Mouse (Mus musculus) megakaryocyte, embryonic 14.5 days (primary cell): ENCODE data around the gene Evl. TPM values are rescaled to one million over a fixed set of nuclear protein-coding genes. Genes with fewer than 3 reads are reported as not detected.

Source experiments
- H3K27me3 ChIP-seq: replicated peaks from 2 replicates; pipeline ENCODE3; 2012; ENCODE audit warnings: inconsistent platforms
- H3K36me3 ChIP-seq: replicated peaks from 2 replicates; pipeline ENCODE3; 2012; ENCODE audit warnings: low read length, inconsistent platforms, mixed read lengths
- H3K4me1 ChIP-seq: 2 replicates; pipeline ENCODE4 v1.6.1; 2012; ENCODE audit warnings: inconsistent platforms
- H3K4me3 ChIP-seq: replicated peaks from 2 replicates; pipeline ENCODE3; 2012; ENCODE audit warnings: moderate library complexity, mild to moderate bottlenecking, inconsistent platforms
- H3K9me3 ChIP-seq: 2 replicates; pipeline ENCODE4 v1.6.1; 2012; ENCODE audit warnings: inconsistent platforms
- FLI1 ChIP-seq: IDR thresholded peaks from 2 replicates; pipeline ENCODE4 v1.6.1; 2012; ENCODE audit warnings: low read length, inconsistent platforms, mixed read lengths
- GATA1 ChIP-seq: IDR thresholded peaks from 3 replicates; pipeline ENCODE4 v1.6.1; 2012; ENCODE audit warnings: mixed read lengths, low read length, inconsistent platforms, borderline replicate concordance
- polyA plus RNA-seq: library from polyadenylated mRNA; stranded (reverse); fragments of >175 nt; gene quantifications from 2 replicates; pipeline ENCODE4 v1.2.3, GENCODE M21; 2012; ENCODE audit warnings: low replicate concordance; ENCODE audit not compliant: insufficient read depth

Gene Evl
- polyA plus RNA-seq, 1 experiment, result 77.2 TPM

DNA sequence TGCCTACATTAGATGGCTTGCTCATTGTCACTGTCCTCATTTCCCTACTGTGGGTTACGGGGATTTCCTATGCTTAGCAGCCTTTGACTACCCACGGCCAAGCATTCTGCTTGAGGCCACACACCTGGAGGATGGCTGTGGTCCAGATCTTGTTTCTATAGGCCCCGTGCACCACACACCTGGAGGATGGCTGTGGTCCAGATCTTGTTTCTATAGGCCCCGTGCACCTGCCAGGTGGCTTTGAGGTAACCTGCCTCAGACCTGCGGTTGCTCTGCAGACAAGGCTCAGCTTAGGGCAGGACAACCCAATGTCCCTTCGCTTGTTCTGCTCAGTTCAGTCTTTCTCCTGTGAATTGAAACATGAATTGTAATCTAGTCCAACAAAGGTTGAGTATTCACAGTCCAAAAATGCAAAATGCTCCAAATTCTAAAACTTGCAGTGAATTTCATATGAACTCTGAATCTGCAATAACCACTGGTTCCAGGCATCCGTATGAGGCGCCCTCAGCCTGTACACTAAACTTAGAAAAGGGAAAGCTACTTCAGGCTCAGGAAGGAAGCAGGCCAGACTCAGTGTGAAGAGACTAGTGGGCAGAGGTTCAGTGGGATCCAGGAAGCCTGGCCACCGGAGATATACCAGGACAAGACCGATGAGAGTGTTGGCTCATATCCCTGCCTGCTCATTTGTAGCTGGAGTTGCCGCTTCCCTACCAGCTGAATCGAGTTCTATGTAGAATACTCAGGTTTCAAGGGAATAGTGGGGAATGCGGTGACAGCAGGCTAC is 127.9 kb downstream of the Evl start:
- Histone ChIP-seq H3K27me3 (peaks cover 43% of the 10 kb centered on the region), H3K36me3 (peaks cover 17% of the 10 kb centered on the region), H3K4me1 (peaks cover 48% of the 10 kb centered on the region), H3K4me3 (no peak overlapping the region), H3K9me3 (no peaks in the 10 kb centered on the region)
- TF ChIP-seq GATA1, result no peak

DNA sequence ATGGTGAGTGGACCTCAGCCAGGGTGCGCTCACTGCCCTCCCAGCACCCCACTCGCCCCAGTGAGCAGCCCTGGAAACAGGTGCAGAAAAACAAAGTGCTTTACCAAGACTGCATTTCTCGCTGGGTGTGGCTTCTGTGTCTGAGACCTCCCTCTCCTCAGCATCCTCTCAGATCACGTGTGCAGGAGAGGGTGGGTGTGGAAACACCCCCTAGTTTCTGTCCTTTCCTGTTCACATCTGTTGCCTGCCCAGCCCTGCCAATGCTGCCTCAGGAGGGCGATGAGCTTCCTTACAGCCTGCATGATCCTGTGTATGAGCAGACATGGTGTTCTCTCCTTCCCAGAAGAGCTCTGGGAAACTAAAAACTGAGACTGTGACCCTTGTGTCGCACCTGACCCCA is 131.9 kb downstream of the Evl start:
- peaks cover 69% of the 10 kb centered on the region for H3K27me3 ChIP-seq
- H3K4me3 ChIP-seq, result no peak overlapping the region
- peaks cover 4% of the 10 kb centered on the region for H3K36me3 ChIP-seq
- TF ChIP-seq GATA1, result no peak
- TF ChIP-seq FLI1, result no peak
- H3K9me3 ChIP-seq, result no peaks in the 10 kb centered on the region
- H3K4me1 ChIP-seq, result peaks cover 41% of the 10 kb centered on the region

DNA sequence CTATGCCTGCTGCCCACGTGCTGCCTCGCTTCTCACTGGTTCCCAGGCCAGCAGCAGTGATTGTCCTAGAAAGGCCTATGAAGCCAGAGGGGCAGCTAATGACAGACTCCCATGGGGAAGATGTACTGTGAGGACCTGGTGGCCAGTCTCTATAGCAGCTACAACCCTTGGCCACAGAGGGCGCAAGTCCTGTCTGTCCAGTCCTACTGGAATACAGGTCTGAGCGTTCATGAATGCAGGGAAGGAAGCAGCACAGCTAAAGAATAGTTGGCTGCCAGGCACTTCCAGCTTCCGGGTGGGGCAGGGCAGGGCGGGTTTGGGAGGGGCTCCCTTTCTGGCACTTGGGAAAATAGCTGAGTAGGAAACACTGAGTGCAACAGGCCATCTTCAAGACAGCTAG is 132.4 kb downstream of the Evl start:
- no peaks in the 10 kb centered on the region for H3K9me3 ChIP-seq
- peaks cover 73% of the 10 kb centered on the region for H3K27me3 ChIP-seq
- peaks cover 36% of the 10 kb centered on the region for H3K4me1 ChIP-seq
- peaks cover 2% of the 10 kb centered on the region for H3K36me3 ChIP-seq
- TF ChIP-seq FLI1, result no peak
- no peak for TF ChIP-seq GATA1
- no peak overlapping the region for H3K4me3 ChIP-seq

DNA sequence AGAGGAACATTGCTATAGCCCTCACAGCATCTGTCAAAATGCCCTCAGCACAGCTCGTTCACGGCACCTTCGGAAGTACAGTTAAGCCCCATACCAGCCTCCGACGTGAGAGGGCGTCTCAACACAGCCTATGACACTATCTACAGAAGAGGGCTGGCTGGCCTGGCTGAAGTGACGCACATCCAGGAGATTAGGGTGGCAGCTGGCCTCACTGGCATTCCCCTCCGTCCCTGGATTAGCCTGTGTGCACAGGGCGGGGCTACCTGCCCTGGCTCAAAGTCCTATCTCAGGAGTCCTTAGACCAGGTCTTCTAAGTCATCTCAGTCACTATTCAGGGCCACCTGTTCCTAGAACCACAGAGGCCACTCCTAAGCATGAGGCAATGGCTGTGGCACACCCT is 134.6 kb downstream of the Evl start:
- TF ChIP-seq FLI1, result no peak
- no peak for TF ChIP-seq GATA1
- H3K4me1 ChIP-seq, result peaks cover 23% of the 10 kb centered on the region; the same call in 1 of the 2 replicates
- H3K9me3 ChIP-seq, result no peaks in the 10 kb centered on the region
- peaks cover 84% of the 10 kb centered on the region for H3K27me3 ChIP-seq
- peak overlapping the region; percentile 4 for H3K4me3 ChIP-seq
- H3K36me3 ChIP-seq, result peaks cover 2% of the 10 kb centered on the region

DNA sequence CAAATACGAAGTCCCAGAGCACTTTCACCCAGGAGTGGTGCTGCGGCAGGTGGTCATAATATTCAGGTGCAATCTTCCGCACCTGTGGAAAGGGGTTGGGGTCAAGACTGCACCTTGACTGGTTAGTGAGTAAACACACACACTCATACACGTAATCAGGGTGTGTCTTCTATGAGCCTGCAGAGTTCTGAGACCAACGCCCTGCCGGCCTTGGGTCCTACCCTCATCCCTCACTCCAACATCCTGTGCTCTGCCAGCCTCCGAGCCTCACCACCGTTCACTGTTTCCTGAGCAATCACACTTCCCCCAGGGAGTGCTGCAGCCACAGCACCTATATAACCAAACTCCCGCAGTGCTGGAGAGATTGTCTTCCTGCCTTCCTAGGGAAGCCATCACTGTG is 136.0 kb downstream of the Evl start:
- peaks cover 15% of the 10 kb centered on the region; the same call in 1 of the 2 replicates for H3K4me1 ChIP-seq
- H3K9me3 ChIP-seq, result no peaks in the 10 kb centered on the region
- TF ChIP-seq FLI1 (no peak), GATA1 (no peak)

DNA sequence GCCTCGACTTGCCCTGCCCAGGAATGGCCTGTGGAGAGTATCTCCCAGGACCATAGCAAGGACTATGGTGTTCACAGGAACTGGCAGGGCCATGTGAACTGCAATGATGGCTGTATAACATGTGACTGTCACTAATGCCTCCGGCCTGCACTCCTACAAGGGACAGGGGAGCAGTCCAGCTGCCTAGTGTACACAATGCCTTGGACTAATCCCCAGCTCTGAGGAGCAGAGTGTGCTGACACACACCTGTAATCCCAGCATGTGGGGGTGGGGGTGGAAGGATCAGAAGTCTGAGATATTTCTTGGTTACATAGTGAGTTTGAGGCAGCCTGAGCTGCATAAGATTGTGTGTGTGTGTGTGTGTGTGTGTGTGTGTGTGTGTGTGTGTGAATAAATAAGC is 139.1 kb downstream of the Evl start:
- H3K36me3 ChIP-seq, result no peaks in the 10 kb centered on the region
- peak overlapping the region; percentile 55 for H3K4me3 ChIP-seq
- peaks cover 3% of the 10 kb centered on the region; the same call in 1 of the 2 replicates for H3K4me1 ChIP-seq
- H3K27me3 ChIP-seq, result peaks cover 89% of the 10 kb centered on the region
- TF ChIP-seq GATA1 (no peak), FLI1 (no peak)
- H3K9me3 ChIP-seq, result no peaks in the 10 kb centered on the region

More for the DNA sequence above, 136.0 kb downstream of the Evl start:
- H3K27me3 ChIP-seq, result peaks cover 90% of the 10 kb centered on the region
- H3K36me3 ChIP-seq, result peaks cover 2% of the 10 kb centered on the region
- H3K4me3 ChIP-seq, result no peak overlapping the region

DNA sequence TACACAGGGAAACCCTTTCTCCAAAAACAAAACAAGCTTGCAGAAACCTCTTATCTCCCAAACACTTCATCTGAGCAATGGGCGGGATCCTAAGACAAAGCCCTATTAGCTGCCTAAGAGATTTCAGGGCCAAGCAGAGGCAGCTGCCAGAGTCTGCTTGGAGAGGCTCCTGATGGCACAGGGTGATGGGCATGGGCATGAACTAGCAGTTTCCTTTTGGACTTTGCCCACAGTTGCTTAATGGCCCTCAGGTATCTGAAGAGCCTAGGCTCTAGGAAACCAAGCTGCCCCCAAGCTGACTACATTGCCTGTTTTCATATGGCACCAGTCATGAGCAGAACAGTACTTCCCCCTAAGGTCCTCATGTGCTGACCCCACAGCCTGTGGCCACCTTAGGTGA is 139.7 kb downstream of the Evl start:
- Histone ChIP-seq H3K4me3 (no peak overlapping the region), H3K4me1 (peaks cover 8% of the 10 kb centered on the region; the same call in 1 of the 2 replicates), H3K36me3 (no peaks in the 10 kb centered on the region), H3K27me3 (peaks cover 89% of the 10 kb centered on the region), H3K9me3 (no peaks in the 10 kb centered on the region)
- no peak for TF ChIP-seq GATA1
- TF ChIP-seq FLI1, result no peak

DNA sequence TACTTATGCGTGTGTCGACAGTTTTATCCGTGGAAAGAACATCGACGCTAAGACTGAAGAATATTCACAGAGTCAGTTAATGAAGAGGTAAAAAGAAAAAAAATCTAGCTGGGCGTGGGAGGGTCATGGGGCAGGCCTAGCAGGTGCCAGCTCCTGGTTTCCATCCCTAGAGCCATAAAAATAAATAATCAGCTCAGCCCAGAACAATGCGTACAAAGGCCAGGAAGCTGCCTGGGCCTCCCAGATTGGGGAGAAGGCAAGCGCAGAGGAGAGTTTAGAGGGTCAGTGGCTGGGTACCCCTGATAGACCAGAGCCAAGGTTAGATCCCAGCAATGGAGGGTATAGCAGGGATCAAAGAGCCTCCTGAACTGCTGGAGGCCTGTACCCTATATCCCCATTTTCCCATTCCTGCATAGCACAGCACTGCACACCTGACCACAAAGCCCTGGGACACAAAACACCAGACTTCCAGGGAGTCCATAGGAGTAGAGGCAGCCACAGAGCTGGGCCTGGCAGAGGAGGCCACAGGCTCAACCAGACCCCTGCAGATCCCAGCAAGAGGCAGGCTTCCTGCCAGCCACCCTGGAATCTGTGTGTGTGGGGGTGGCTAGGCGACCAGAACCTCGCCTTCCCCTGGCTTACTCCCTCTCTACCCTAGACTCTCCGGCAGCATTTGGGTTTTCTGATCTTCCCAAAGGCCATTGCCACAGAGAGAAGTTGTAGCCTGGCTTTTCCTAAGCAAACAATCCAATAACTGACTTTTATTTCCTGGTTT is 144.4 kb downstream of the Evl start:
- H3K9me3 ChIP-seq, result no peaks in the 10 kb centered on the region
- H3K27me3 ChIP-seq, result peaks cover 85% of the 10 kb centered on the region
- H3K4me1 ChIP-seq, result peaks cover 30% of the 10 kb centered on the region
- H3K36me3 ChIP-seq, result no peaks in the 10 kb centered on the region
- no peak overlapping the region for H3K4me3 ChIP-seq
- no peak for TF ChIP-seq FLI1
- no peak for TF ChIP-seq GATA1

DNA sequence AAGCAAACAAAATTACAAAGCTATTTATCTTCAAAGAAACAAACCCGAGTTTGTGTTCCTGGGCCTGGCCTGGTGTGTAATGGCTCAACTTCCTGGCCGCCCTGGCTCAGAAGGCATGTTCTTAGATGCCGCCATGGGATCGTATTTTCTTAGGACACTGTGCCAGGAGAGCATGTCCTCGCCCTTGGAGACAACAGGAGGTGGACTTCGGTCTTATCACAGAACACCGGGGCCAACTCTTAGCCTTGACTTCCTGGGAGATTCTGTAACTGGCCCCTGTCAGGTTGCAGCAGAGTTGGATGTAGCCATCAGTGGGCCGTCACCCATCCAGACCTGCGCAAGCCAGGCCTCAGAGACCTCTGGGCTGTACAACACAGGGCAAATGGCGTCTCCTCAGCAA is 145.1 kb downstream of the Evl start:
- TF ChIP-seq GATA1 (no peak), FLI1 (no peak)
- H3K9me3 ChIP-seq, result no peaks in the 10 kb centered on the region
- H3K4me1 ChIP-seq, result peaks cover 30% of the 10 kb centered on the region
- H3K4me3 ChIP-seq, result no peak overlapping the region
- H3K27me3 ChIP-seq, result peaks cover 87% of the 10 kb centered on the region
- no peaks in the 10 kb centered on the region for H3K36me3 ChIP-seq

DNA sequence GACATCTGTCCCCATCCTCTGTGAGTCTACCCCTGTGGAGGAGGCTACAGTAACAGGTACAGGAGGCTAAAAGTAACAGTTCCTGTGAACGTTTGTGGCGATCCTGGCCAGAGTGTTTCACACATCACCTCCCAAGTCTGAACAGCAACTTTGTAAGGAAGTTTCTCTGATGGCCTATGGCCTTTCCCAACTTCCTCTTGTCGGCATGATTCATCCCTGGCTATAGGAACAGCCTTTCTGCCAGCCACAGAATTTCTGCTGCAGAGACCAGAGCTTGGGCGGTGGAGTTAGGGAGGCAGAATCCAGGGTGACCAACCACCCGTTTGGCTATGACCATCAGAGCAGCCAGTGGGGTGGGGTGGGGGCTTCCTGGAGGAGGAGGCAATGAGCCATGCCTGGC is 145.5 kb downstream of the Evl start:
- Histone ChIP-seq H3K4me1 (peaks cover 30% of the 10 kb centered on the region), H3K27me3 (peaks cover 87% of the 10 kb centered on the region), H3K4me3 (no peak overlapping the region), H3K9me3 (no peaks in the 10 kb centered on the region), H3K36me3 (no peaks in the 10 kb centered on the region)
- TF ChIP-seq FLI1, result no peak
- TF ChIP-seq GATA1, result no peak
